Mouse (Mus musculus): ENCODE data around the gene Cpd.

DNA sequence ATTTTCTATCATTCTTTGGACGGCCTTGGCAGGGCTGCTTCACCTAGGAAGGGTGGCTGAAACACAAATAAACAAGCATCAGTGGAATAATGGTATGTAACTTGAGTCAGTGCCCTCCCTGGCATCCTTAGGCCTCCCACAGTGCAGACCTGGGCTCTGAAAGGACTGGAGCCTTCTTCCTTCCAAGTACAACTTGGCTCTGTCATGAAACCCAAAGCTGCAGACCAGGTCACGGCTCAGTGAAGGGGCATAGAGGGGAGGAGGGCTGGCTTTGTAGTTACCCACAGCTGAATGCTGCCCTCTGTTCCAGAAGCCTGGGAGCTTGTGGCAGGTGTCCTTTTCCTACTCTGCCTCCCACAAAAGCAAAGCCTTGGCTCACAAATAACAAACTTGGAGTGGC is 2.8 kb upstream of the Cpd start:
- no peak for TF ChIP-seq CTCF (conservative IDR thresholded peaks at IDR 0.05 in 1 of 2, IDR thresholded peaks at IDR 0.05 in 1 of 2; ENCODE audit: low read depth in 2 of 2, low read length in 2 of 2)
- no peak for TF ChIP-seq POLR2A (IDR thresholded peaks at IDR 0.05; ENCODE audit: low read depth, low read length)
- TF ChIP-seq ZC3H11A (IDR thresholded peaks at IDR 0.05; ENCODE audit: low read depth, low read length) = no peak
- no peak for TF ChIP-seq SIN3A (IDR thresholded peaks at IDR 0.05; ENCODE audit: low read length)
- no peak for TF ChIP-seq ELF1 (IDR thresholded peaks at IDR 0.05; ENCODE audit: low read depth, low read length)

Data from CH12.LX (cell line).